Mouse (Mus musculus) lung, adult 2 months (tissue): ENCODE results near the gene Arl11.

ENCODE experiments used
- CTCF ChIP-seq: fragments of 200-500 bp; IDR thresholded peaks from 2 replicates; pipeline ENCODE4 v1.5.1; 2011; ENCODE audit warnings: mild to moderate bottlenecking, low read length, control low read depth; ENCODE audit not compliant: insufficient read depth
- POLR2A ChIP-seq: fragments of 200-500 bp; IDR thresholded peaks from 2 replicates; pipeline ENCODE4 v1.6.1; 2011; ENCODE audit warnings: low read depth, mild to moderate bottlenecking, control low read depth, low read length, borderline replicate concordance; ENCODE audit errors: extremely low read depth

DNA sequence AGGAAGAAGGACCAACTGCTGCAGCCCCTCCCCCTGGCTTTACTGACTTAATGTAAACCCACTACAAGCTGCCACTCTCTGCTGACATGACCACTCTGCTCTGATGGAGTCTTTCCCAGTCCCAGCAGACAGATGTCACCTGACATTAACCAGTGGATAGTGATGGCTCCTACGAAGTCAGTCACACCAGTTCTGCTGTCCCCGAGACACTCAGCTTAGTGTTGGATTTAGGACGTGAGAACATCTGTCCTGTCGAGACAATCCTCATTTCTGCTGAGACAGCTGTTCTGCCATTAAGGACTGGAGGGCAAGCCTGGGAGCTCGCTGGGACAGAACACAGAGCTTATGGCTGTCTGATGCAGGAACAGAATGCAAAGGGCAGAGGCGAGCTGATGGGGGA, 41.3 kb downstream of the Arl11 start:
- no peak for TF ChIP-seq CTCF
- TF ChIP-seq POLR2A: no peak
